Mouse (Mus musculus): ENCODE data around the gene Fgl2. TPM values are rescaled to one million over a fixed set of nuclear protein-coding genes. Genes with fewer than 3 reads are reported as not detected.

Gene Fgl2
- polyA plus RNA-seq, 1 experiment from 2014 or later = 1.3 TPM

GRCm38 (mm10) chr5:21387340-21387739, 14.9 kb downstream of the Fgl2 start:
- H3K9me3 ChIP-seq (replicated peaks; ENCODE audit: control insufficient read depth, low read length) = no peaks in the 10 kb centered on the region
- ATAC-seq (replicated peaks; ENCODE audit: insufficient number of reproducible peaks, low FRiP score, low TSS enrichment, low read depth) = no peak
- no peaks in the 10 kb centered on the region for H3K4me1 ChIP-seq (ENCODE audit: control insufficient read depth, insufficient read depth, low read length)
- no peak overlapping the region for H3K4me3 ChIP-seq (ENCODE audit: low read depth, low read length)
- H3K36me3 ChIP-seq (replicated peaks; ENCODE audit: control insufficient read depth, insufficient read depth, low read depth, low read length) = no peaks in the 10 kb centered on the region
- H3K27me3 ChIP-seq (ENCODE audit: control insufficient read depth, insufficient read depth, low read length) = no peaks in the 10 kb centered on the region
- DNase-seq (ENCODE audit: low spot score) = no peak
- no peak overlapping the region for H3K27ac ChIP-seq (replicated peaks; ENCODE audit: low read depth, low read length)
- no peak overlapping the region for H3K9ac ChIP-seq (replicated peaks; ENCODE audit: low read length)
- H3K4me2 ChIP-seq (ENCODE audit: low read depth, low read length) = no peak overlapping the region

- Histone ChIP-seq H3K9me3 (replicated peaks; ENCODE audit: control insufficient read depth, low read length) (no peaks in the 10 kb centered on the region), H3K27me3 (ENCODE audit: control insufficient read depth, insufficient read depth, low read length) (no peaks in the 10 kb centered on the region), H3K4me3 (ENCODE audit: low read depth, low read length) (no peak overlapping the region), H3K9ac (replicated peaks; ENCODE audit: low read length) (no peak overlapping the region), H3K27ac (replicated peaks; ENCODE audit: low read depth, low read length) (no peak overlapping the region), H3K36me3 (replicated peaks; ENCODE audit: control insufficient read depth, insufficient read depth, low read depth, low read length) (no peaks in the 10 kb centered on the region), H3K4me1 (ENCODE audit: control insufficient read depth, insufficient read depth, low read length) (no peaks in the 10 kb centered on the region), H3K4me2 (ENCODE audit: low read depth, low read length) (no peak overlapping the region)
- 69% methylated on average over 4 of the region's 4 CpGs for WGBS
- DNase-seq (ENCODE audit: low spot score) = no peak
- ATAC-seq (replicated peaks; ENCODE audit: insufficient number of reproducible peaks, low FRiP score, low TSS enrichment, low read depth) = no peak
These were observed 16.4 kb downstream of the Fgl2 start for GRCm38 (mm10) chr5:21388855-21389254.

- 65% methylated on average over 12 of the region's 13 CpGs for WGBS
- no peak overlapping the region for H3K4me2 ChIP-seq (ENCODE audit: low read depth, low read length)
- H3K4me3 ChIP-seq (ENCODE audit: low read depth, low read length) = no peak overlapping the region
- no peaks in the 10 kb centered on the region for H3K9me3 ChIP-seq (replicated peaks; ENCODE audit: control insufficient read depth, low read length)
- no peak for ATAC-seq (replicated peaks; ENCODE audit: insufficient number of reproducible peaks, low FRiP score, low TSS enrichment, low read depth)
- H3K27ac ChIP-seq (replicated peaks; ENCODE audit: low read depth, low read length) = no peak overlapping the region
- H3K27me3 ChIP-seq (ENCODE audit: control insufficient read depth, insufficient read depth, low read length) = no peaks in the 10 kb centered on the region
- H3K4me1 ChIP-seq (ENCODE audit: control insufficient read depth, insufficient read depth, low read length) = no peaks in the 10 kb centered on the region
- no peak overlapping the region for H3K9ac ChIP-seq (replicated peaks; ENCODE audit: low read length)
- no peaks in the 10 kb centered on the region for H3K36me3 ChIP-seq (replicated peaks; ENCODE audit: control insufficient read depth, insufficient read depth, low read depth, low read length)
- DNase-seq (ENCODE audit: low spot score) = no peak
These were observed 19.4 kb downstream of the Fgl2 start for GRCm38 (mm10) chr5:21391616-21392384.

GRCm38 (mm10) chr5:21394562-21394961, 22.1 kb downstream of the Fgl2 start:
- WGBS = 78% methylated on average over 2 of the region's 2 CpGs
- H3K4me2 ChIP-seq (ENCODE audit: low read depth, low read length) = no peak overlapping the region
- H3K4me1 ChIP-seq (ENCODE audit: control insufficient read depth, insufficient read depth, low read length) = no peaks in the 10 kb centered on the region
- H3K27me3 ChIP-seq (ENCODE audit: control insufficient read depth, insufficient read depth, low read length) = no peaks in the 10 kb centered on the region
- no peak overlapping the region for H3K4me3 ChIP-seq (ENCODE audit: low read depth, low read length)
- H3K27ac ChIP-seq (replicated peaks; ENCODE audit: low read depth, low read length) = no peak overlapping the region
- no peaks in the 10 kb centered on the region for H3K36me3 ChIP-seq (replicated peaks; ENCODE audit: control insufficient read depth, insufficient read depth, low read depth, low read length)
- no peaks in the 10 kb centered on the region for H3K9me3 ChIP-seq (replicated peaks; ENCODE audit: control insufficient read depth, low read length)
- no peak overlapping the region for H3K9ac ChIP-seq (replicated peaks; ENCODE audit: low read length)
- no peak for DNase-seq (ENCODE audit: low spot score)
- ATAC-seq (replicated peaks; ENCODE audit: insufficient number of reproducible peaks, low FRiP score, low TSS enrichment, low read depth) = no peak

- 51% methylated on average over 7 of the region's 7 CpGs for WGBS
- Histone ChIP-seq H3K9ac (replicated peaks; ENCODE audit: low read length) (no peak overlapping the region), H3K27me3 (ENCODE audit: control insufficient read depth, insufficient read depth, low read length) (no peaks in the 10 kb centered on the region), H3K27ac (replicated peaks; ENCODE audit: low read depth, low read length) (no peak overlapping the region), H3K9me3 (replicated peaks; ENCODE audit: control insufficient read depth, low read length) (no peaks in the 10 kb centered on the region), H3K4me1 (ENCODE audit: control insufficient read depth, insufficient read depth, low read length) (no peaks in the 10 kb centered on the region), H3K4me3 (ENCODE audit: low read depth, low read length) (no peak overlapping the region), H3K36me3 (replicated peaks; ENCODE audit: control insufficient read depth, insufficient read depth, low read depth, low read length) (no peaks in the 10 kb centered on the region), H3K4me2 (ENCODE audit: low read depth, low read length) (no peak overlapping the region)
- DNase-seq (ENCODE audit: low spot score) (peak; percentile 28), ATAC-seq (replicated peaks; ENCODE audit: insufficient number of reproducible peaks, low FRiP score, low TSS enrichment, low read depth) (no peak)
These were observed 22.9 kb downstream of the Fgl2 start for GRCm38 (mm10) chr5:21395205-21395840.

- WGBS = 86% methylated on average over 5 of the region's 5 CpGs
- H3K9ac ChIP-seq (replicated peaks; ENCODE audit: low read length) = no peak overlapping the region
- no peaks in the 10 kb centered on the region for H3K36me3 ChIP-seq (replicated peaks; ENCODE audit: control insufficient read depth, insufficient read depth, low read depth, low read length)
- no peak overlapping the region for H3K27ac ChIP-seq (replicated peaks; ENCODE audit: low read depth, low read length)
- H3K4me2 ChIP-seq (ENCODE audit: low read depth, low read length) = no peak overlapping the region
- H3K27me3 ChIP-seq (ENCODE audit: control insufficient read depth, insufficient read depth, low read length) = no peaks in the 10 kb centered on the region
- H3K4me3 ChIP-seq (ENCODE audit: low read depth, low read length) = no peak overlapping the region
- DNase-seq (ENCODE audit: low spot score) (no peak), ATAC-seq (replicated peaks; ENCODE audit: insufficient number of reproducible peaks, low FRiP score, low TSS enrichment, low read depth) (no peak)
- H3K4me1 ChIP-seq (ENCODE audit: control insufficient read depth, insufficient read depth, low read length) = no peaks in the 10 kb centered on the region
- no peaks in the 10 kb centered on the region for H3K9me3 ChIP-seq (replicated peaks; ENCODE audit: control insufficient read depth, low read length)
These were observed 38.8 kb downstream of the Fgl2 start for GRCm38 (mm10) chr5:21411261-21411666.

GRCm38 (mm10) chr5:21412056-21412455, 39.6 kb downstream of the Fgl2 start:
- no peaks in the 10 kb centered on the region for H3K27me3 ChIP-seq (ENCODE audit: control insufficient read depth, insufficient read depth, low read length)
- H3K36me3 ChIP-seq (replicated peaks; ENCODE audit: control insufficient read depth, insufficient read depth, low read depth, low read length) = no peaks in the 10 kb centered on the region
- ATAC-seq (replicated peaks; ENCODE audit: insufficient number of reproducible peaks, low FRiP score, low TSS enrichment, low read depth) = no peak
- H3K9me3 ChIP-seq (replicated peaks; ENCODE audit: control insufficient read depth, low read length) = no peaks in the 10 kb centered on the region
- no peak overlapping the region for H3K9ac ChIP-seq (replicated peaks; ENCODE audit: low read length)
- 65% methylated on average over 5 of the region's 5 CpGs for WGBS
- no peak overlapping the region for H3K27ac ChIP-seq (replicated peaks; ENCODE audit: low read depth, low read length)
- H3K4me2 ChIP-seq (ENCODE audit: low read depth, low read length) = no peak overlapping the region
- peak; percentile 38 for DNase-seq (ENCODE audit: low spot score)
- no peak overlapping the region for H3K4me3 ChIP-seq (ENCODE audit: low read depth, low read length)
- no peaks in the 10 kb centered on the region for H3K4me1 ChIP-seq (ENCODE audit: control insufficient read depth, insufficient read depth, low read length)

- DNase-seq (ENCODE audit: low spot score) (no peak), ATAC-seq (replicated peaks; ENCODE audit: insufficient number of reproducible peaks, low FRiP score, low TSS enrichment, low read depth) (no peak)
- H3K9ac ChIP-seq (replicated peaks; ENCODE audit: low read length) = no peak overlapping the region
- no peak overlapping the region for H3K4me2 ChIP-seq (ENCODE audit: low read depth, low read length)
- no peak overlapping the region for H3K27ac ChIP-seq (replicated peaks; ENCODE audit: low read depth, low read length)
- H3K9me3 ChIP-seq (replicated peaks; ENCODE audit: control insufficient read depth, low read length) = no peaks in the 10 kb centered on the region
- H3K27me3 ChIP-seq (ENCODE audit: control insufficient read depth, insufficient read depth, low read length) = no peaks in the 10 kb centered on the region
- no peaks in the 10 kb centered on the region for H3K4me1 ChIP-seq (ENCODE audit: control insufficient read depth, insufficient read depth, low read length)
- WGBS = 93% methylated on average over 3 of the region's 3 CpGs
- no peaks in the 10 kb centered on the region for H3K36me3 ChIP-seq (replicated peaks; ENCODE audit: control insufficient read depth, insufficient read depth, low read depth, low read length)
- no peak overlapping the region for H3K4me3 ChIP-seq (ENCODE audit: low read depth, low read length)
These were observed 40.9 kb downstream of the Fgl2 start for GRCm38 (mm10) chr5:21413322-21413721.
